Mouse (Mus musculus) liver, embryonic 16.5 days (tissue): ENCODE results near the gene Cbx6. TPM values are rescaled to one million over a fixed set of nuclear protein-coding genes. Genes with fewer than 3 reads are reported as not detected.

Experiments used
- ATAC-seq: fragments of 200-750 bp; cut with Nextera tagmentation; 2 replicates; pipeline ENCODE4 v1.8.0; 2017; ENCODE audit warnings: low read depth, mild to moderate bottlenecking, moderate number of reproducible peaks, moderate library complexity
- H3K27ac ChIP-seq: fragments of 300-500 bp; sonication (generic); 2 replicates; pipeline ENCODE4 v1.5.1; 2014; ENCODE audit warnings: mild to moderate bottlenecking, low read length
- H3K27me3 ChIP-seq: fragments of 300-500 bp; sonication (generic); 2 replicates; pipeline ENCODE4 v1.6.1; 2014; ENCODE audit warnings: low read depth, low read length, mixed read lengths; ENCODE audit not compliant: control insufficient read depth, insufficient read depth
- H3K36me3 ChIP-seq: fragments of 300-500 bp; sonication (generic); 2 replicates; pipeline ENCODE4 v1.6.1; 2014; ENCODE audit warnings: mild to moderate bottlenecking; ENCODE audit not compliant: control insufficient read depth, insufficient read depth
- H3K4me1 ChIP-seq: fragments of 300-500 bp; sonication (generic); 2 replicates; pipeline ENCODE4 v1.6.1; 2014; ENCODE audit warnings: low read depth, low read length, mixed read lengths; ENCODE audit not compliant: control insufficient read depth
- H3K4me2 ChIP-seq: fragments of 300-500 bp; sonication (generic); 2 replicates; pipeline ENCODE4 v1.6.1; 2014; ENCODE audit warnings: low read depth, low read length, mixed read lengths
- H3K4me3 ChIP-seq: fragments of 300-500 bp; sonication (generic); 2 replicates; pipeline ENCODE4 v1.5.1; 2014; ENCODE audit warnings: low read depth, mild to moderate bottlenecking, low read length
- H3K9ac ChIP-seq: fragments of 300-500 bp; sonication (generic); 2 replicates; pipeline ENCODE4 v1.6.1; 2014; ENCODE audit warnings: low read depth, low read length
- H3K9me3 ChIP-seq: fragments of 300-500 bp; sonication (generic); replicated peaks from 2 replicates; pipeline ENCODE4 v1.6.1; 2016; ENCODE audit warnings: low read length; ENCODE audit not compliant: control insufficient read depth
- WGBS: fragments of 180-500 bp; shearing (Covaris S2); extraction: QIAGEN DNeasy Blood & Tissue Kit; methylation state at CpG from one replicate; pipeline ENCODE4 v1.1.7; 2014; ENCODE audit not compliant: insufficient replicate concordance; 5-methylcytosine and 5-hydroxymethylcytosine counted together
- polyA plus RNA-seq: library from polyadenylated mRNA; unstranded; fragments of >200 nt; fragmentation: Nextera tagmentation; extraction: Ambion mirVana; gene quantifications from 2 replicates; pipeline ENCODE4 v1.2.1, GENCODE M21; 2015

Gene Cbx6
- polyA plus RNA-seq, 1 experiment from 2014 or later = 6.3 TPM

DNA sequence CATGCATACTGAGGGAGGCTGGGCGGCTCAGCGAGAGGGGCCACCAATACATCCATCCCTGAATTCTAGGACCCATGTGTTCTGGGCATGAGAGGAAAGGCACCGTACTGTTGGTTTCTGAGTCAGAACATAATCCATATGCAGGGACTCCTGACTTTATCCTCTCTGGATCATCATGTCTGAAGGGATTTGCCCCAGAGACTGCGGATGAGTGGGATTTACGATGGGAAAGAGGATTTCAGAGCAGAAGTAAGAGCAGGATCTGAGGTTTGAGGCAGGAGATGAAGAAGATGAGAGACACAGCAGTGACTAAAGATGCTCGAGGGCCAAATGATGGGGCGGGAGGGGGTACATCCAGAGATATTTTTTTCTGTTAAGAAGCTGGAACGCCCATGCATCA is 39.1 kb upstream of the Cbx6 start:
- no peaks in the 10 kb centered on the region; the same call in 1 of the 2 replicates for H3K9me3 ChIP-seq

GRCm38 (mm10) chr15:79867260-79868002 is 32.9 kb upstream of the Cbx6 start:
- no peak for ATAC-seq
- Histone ChIP-seq H3K9ac (no peak overlapping the region), H3K4me2 (no peak overlapping the region), H3K4me1 (no peaks in the 10 kb centered on the region), H3K27ac (no peak overlapping the region), H3K36me3 (no peaks in the 10 kb centered on the region), H3K4me3 (no peak overlapping the region), H3K9me3 (no peaks in the 10 kb centered on the region; the same call in 1 of the 2 replicates), H3K27me3 (no peaks in the 10 kb centered on the region)
- 42% methylated on average over 3 of the region's 3 CpGs for WGBS

More for the DNA sequence above, 39.1 kb upstream of the Cbx6 start:
- no peak overlapping the region for H3K4me3 ChIP-seq
- no peak overlapping the region for H3K27ac ChIP-seq
- H3K36me3 ChIP-seq = no peaks in the 10 kb centered on the region
- H3K4me1 ChIP-seq = no peaks in the 10 kb centered on the region
- 74% methylated on average over 8 of the region's 8 CpGs for WGBS
- no peak overlapping the region for H3K4me2 ChIP-seq
- ATAC-seq = no peak
- no peak overlapping the region for H3K9ac ChIP-seq
- H3K27me3 ChIP-seq = no peaks in the 10 kb centered on the region

- no peak overlapping the region for H3K4me2 ChIP-seq
- H3K9me3 ChIP-seq = no peaks in the 10 kb centered on the region
- H3K27ac ChIP-seq = no peak overlapping the region
- no peak for ATAC-seq
- no peaks in the 10 kb centered on the region for H3K36me3 ChIP-seq
- 63% methylated on average over 9 of the region's 9 CpGs for WGBS
- H3K27me3 ChIP-seq = no peaks in the 10 kb centered on the region
- H3K4me3 ChIP-seq = no peak overlapping the region
- H3K4me1 ChIP-seq = no peaks in the 10 kb centered on the region
- no peak overlapping the region for H3K9ac ChIP-seq
Observed at GRCm38 (mm10) chr15:79859821-79860220, 25.3 kb upstream of the Cbx6 start.

- no peak overlapping the region for H3K4me3 ChIP-seq
- no peak overlapping the region for H3K4me2 ChIP-seq
- no peak for ATAC-seq
- no peak overlapping the region for H3K9ac ChIP-seq
- H3K36me3 ChIP-seq = no peaks in the 10 kb centered on the region
- H3K9me3 ChIP-seq = no peaks in the 10 kb centered on the region
- no peak overlapping the region for H3K27ac ChIP-seq
- H3K27me3 ChIP-seq = no peaks in the 10 kb centered on the region
- 67% methylated on average over 5 of the region's 5 CpGs for WGBS
- H3K4me1 ChIP-seq = no peaks in the 10 kb centered on the region
Observed at GRCm38 (mm10) chr15:79858979-79859378, 24.5 kb upstream of the Cbx6 start.

GRCm38 (mm10) chr15:79850143-79850542 is 15.7 kb upstream of the Cbx6 start:
- no peak for ATAC-seq
- Histone ChIP-seq H3K4me1 (no peaks in the 10 kb centered on the region), H3K27me3 (no peaks in the 10 kb centered on the region), H3K4me2 (no peak overlapping the region), H3K9ac (no peak overlapping the region), H3K27ac (no peak overlapping the region), H3K9me3 (no peaks in the 10 kb centered on the region), H3K4me3 (no peak overlapping the region), H3K36me3 (no peaks in the 10 kb centered on the region)
- WGBS = 65% methylated on average over 2 of the region's 2 CpGs

DNA sequence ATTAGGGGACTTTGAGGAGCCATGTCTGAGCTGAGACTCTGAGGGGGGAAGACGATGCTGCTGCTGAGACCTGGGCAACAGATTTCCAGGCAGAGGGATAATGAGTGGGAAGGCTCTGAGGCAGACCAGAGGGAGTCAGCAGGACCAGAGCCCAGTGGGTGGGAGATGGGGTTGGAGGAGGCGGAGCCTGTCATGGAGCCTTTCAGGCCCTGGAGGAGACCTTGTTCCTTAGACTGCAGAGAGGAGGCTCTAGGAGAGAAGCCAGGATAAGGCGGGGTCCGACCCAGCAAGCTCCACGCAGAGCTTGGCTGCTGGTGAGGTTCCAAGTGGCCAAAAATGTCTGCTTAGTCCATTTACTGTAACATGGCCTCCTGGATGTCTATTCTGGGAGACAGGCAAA is 12.6 kb upstream of the Cbx6 start:
- no peak overlapping the region for H3K9ac ChIP-seq
- H3K9me3 ChIP-seq = no peaks in the 10 kb centered on the region
- no peaks in the 10 kb centered on the region for H3K36me3 ChIP-seq
- H3K27ac ChIP-seq = no peak overlapping the region
- H3K4me2 ChIP-seq = no peak overlapping the region
- no peak for ATAC-seq
- 33% methylated on average over 5 of the region's 5 CpGs for WGBS
- H3K4me3 ChIP-seq = no peak overlapping the region
- no peaks in the 10 kb centered on the region for H3K4me1 ChIP-seq
- no peaks in the 10 kb centered on the region for H3K27me3 ChIP-seq

GRCm38 (mm10) chr15:79845986-79846385 is 11.5 kb upstream of the Cbx6 start:
- ATAC-seq = no peak
- Histone ChIP-seq H3K27ac (no peak overlapping the region), H3K4me2 (no peak overlapping the region), H3K9me3 (no peaks in the 10 kb centered on the region), H3K4me3 (no peak overlapping the region), H3K4me1 (no peaks in the 10 kb centered on the region), H3K27me3 (no peaks in the 10 kb centered on the region), H3K9ac (no peak overlapping the region), H3K36me3 (no peaks in the 10 kb centered on the region)
- 64% methylated on average over 4 of the region's 4 CpGs for WGBS

DNA sequence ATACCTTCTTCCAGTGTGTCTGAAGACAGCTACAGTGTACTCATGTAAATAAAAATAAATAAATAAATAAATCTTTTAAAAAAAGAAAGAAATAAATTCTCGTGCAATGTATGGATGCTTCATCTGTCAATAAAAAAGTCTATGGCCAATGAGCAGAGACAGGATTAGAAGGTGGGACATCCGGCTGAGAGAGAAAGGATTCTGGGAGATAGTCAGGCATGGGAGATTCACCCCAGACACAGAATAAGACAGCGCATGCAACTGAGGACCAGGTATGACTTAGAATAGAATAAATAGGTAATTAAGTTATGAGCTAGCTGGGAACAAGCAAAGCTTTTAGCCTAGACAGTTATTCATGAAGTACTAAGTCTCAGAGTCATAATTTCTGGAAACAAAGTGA is 8.5 kb upstream of the Cbx6 start:
- H3K27ac ChIP-seq = no peak overlapping the region
- H3K4me2 ChIP-seq = no peak overlapping the region
- H3K36me3 ChIP-seq = no peaks in the 10 kb centered on the region
- H3K4me1 ChIP-seq = no peaks in the 10 kb centered on the region
- no peaks in the 10 kb centered on the region for H3K9me3 ChIP-seq
- H3K27me3 ChIP-seq = no peaks in the 10 kb centered on the region
- 62% methylated on average over 3 of the region's 3 CpGs for WGBS
- H3K9ac ChIP-seq = no peak overlapping the region
- ATAC-seq = no peak
- no peak overlapping the region for H3K4me3 ChIP-seq

- no peak overlapping the region for H3K4me2 ChIP-seq
- H3K9ac ChIP-seq = no peak overlapping the region
- no peaks in the 10 kb centered on the region for H3K36me3 ChIP-seq
- no peak for ATAC-seq
- H3K9me3 ChIP-seq = no peaks in the 10 kb centered on the region
- no peak overlapping the region for H3K4me3 ChIP-seq
- WGBS = 31% methylated on average over 2 of the region's 2 CpGs
- H3K27ac ChIP-seq = no peak overlapping the region
- H3K27me3 ChIP-seq = no peaks in the 10 kb centered on the region
- H3K4me1 ChIP-seq = no peaks in the 10 kb centered on the region
Observed at GRCm38 (mm10) chr15:79840281-79840680, 5.8 kb upstream of the Cbx6 start.
